Mouse (Mus musculus) megakaryocyte progenitor cell, adult 5-6 weeks (primary cell): ENCODE measurements around the gene Klhl9. TPM values are rescaled to one million over a fixed set of nuclear protein-coding genes. Genes with fewer than 3 reads are reported as not detected.
"Not testable (repeated sequence)": the region's sequence is repeated elsewhere in the genome, so short reads cannot be mapped to it uniquely, and the experiment has no call there.

Experiments used
- ATAC-seq: replicated peaks from 2 replicates; pipeline ENCODE4 v1.8.0; 2016; ENCODE audit warnings: mild to moderate bottlenecking, moderate TSS enrichment, inconsistent platforms; ENCODE audit not compliant: poor library complexity
- total RNA-seq, 2 experiments: library from RNA; stranded (forward) in 1 of 2; stranded (reverse) in 1 of 2; fragments of 157-497, 149-512 nt in 1 of 2; fragments of 200-1000 nt in 1 of 2; gene quantifications; 2 replicates each; pipeline versions ENCODE4 v1.2.3 to v1.2.4; 2015 to 2017

The Klhl9 gene
- total RNA-seq (2015): 48.8 and 49.8 TPM in 2 replicates
- 70.2 and 85.6 TPM in 2 replicates for total RNA-seq (2017)

DNA sequence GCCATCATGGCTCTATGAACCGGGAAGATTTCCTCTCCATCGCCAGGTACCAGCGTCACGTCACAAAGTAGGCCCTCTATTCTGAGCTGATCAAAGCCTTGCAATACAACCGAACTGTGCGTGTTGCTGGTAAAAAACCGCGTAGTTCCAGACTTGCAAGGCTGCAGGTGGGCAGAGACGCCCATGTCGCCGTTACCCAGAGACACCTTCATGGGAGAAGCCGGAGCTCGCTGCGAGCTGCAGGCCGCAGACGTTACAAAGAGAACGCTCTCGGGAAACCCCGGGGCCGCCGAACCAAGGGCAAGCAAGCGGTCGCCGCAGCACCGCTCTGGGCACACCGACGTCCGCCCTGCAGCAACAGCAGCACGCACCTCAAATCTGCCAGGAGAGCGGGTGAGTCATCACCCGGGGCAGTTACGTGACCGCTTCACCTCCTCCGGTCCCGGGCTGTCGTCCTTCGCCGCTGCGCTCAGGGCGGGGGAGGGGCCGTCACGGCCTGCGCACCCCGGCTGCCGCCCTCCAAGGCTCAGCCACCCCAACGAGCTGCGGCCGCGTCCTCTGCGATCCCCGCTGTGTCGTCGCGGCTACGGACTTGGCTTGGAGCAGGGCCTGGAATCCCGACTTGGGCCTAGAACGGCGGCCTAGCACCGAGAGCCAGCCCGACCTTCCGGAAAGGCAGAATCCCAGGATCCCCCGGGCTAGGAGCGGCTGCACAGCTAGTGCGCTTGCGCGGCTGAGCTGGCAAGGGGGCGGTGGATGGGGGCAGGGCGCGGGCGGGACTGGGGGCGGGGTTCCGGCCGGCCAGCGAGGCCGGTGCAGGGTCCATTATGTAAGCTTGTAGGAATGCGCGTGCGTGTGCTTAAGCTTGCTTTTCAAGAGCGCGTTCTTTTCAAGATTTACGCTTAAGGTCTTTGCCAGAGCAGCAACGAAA, at the start of gene Klhl9, which contains the start of gene Gm26566:
Gene Klhl9, minus strand, starts transcription at position 675 of the 931 bp plus-strand sequence.
Gene Gm26566, plus strand, starts transcription at position 15 of the 931 bp plus-strand sequence.
- ATAC-seq: peak; percentile 81

DNA sequence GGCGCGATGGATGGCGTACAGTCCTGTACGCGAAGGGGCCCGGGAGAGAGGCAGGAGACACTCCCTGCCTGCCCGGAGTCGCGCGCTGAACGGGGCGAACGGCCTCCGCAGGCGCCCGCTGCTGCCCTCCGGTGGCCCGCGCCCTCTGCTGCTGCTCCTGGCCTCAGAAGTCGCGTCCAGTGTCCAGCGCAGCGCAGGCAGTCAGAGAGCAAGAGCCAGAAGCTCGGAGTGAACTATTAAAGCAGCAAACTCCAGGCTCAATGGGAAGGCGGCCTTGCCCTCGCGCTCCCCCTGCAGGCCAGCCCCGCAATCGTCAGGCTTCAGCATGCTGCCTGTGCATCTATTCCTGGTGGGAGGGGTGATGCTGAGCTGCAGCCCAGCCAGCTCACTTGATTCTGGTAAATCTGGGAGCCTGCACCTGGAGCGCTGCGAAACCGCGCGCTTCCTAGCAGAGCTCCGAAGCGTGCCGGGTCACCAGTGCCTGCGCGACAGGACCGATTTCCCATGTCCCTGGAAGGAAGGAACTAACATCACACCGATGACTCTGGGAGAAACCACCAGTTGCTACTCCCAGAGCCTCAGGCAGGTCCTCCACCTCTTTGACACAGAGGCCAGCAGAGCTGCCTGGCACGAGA, 41.2 kb upstream of the Klhl9 start:
- ATAC-seq: peak; percentile 83

DNA sequence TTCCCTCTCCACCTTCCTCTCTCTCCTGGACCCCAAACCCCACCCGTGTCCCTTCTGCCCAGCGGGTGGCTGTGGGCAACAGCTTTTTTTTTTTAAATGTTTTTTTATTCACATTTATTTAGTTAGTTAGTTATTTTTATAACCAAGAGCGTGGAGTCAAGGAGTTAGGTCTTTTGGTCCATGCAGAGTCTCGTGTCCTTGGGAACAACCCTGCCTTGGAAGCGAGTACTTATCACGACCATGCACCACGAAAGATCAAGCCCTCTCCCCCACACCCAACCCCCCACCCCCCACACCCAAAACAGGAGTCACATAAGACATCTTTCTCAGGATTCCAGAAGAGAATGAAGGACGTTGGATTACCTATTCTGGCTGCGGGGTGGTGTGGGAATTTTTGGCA, 40.1 kb upstream of the Klhl9 start:
- not testable (repeated sequence) for ATAC-seq

DNA sequence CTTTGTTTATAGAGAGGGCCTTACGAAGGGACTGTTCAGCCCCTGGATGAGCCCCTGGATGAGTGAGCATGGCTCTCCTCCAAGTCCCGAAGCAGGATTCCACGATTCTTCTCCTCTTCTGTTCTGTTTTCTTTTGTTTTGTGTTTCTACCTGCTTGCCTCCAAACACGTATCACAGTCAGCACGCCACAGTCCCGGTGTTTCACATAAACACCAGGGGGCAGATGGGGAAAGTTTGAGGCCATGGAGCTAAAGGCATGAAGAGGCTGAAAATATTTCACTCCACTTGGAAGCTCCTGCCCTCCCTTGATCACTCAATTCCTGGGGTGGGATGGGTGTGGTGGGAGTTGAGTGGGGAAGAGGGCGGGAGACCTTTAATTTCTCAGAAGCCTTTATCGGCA, 39.5 kb upstream of the Klhl9 start:
- not testable (repeated sequence) for ATAC-seq

DNA sequence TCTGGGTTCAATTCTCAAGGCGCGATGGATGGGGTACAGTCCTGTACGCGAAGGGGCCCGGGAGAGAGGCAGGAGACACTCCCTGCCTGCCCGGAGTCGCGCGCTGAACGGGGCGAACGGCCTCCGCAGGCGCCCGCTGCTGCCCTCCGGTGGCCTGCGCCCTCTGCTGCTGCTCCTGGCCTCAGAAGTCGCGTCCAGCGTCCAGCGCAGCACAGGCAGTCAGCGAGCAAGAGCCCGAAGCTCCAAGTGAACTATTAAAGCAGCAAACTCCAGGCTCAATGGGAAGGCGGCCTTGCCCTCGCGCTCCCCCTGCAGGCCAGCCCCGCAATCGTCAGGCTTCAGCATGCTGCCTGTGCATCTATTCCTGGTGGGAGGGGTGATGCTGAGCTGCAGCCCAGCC, 38.2 kb upstream of the Klhl9 start:
- ATAC-seq: not testable (repeated sequence)

DNA sequence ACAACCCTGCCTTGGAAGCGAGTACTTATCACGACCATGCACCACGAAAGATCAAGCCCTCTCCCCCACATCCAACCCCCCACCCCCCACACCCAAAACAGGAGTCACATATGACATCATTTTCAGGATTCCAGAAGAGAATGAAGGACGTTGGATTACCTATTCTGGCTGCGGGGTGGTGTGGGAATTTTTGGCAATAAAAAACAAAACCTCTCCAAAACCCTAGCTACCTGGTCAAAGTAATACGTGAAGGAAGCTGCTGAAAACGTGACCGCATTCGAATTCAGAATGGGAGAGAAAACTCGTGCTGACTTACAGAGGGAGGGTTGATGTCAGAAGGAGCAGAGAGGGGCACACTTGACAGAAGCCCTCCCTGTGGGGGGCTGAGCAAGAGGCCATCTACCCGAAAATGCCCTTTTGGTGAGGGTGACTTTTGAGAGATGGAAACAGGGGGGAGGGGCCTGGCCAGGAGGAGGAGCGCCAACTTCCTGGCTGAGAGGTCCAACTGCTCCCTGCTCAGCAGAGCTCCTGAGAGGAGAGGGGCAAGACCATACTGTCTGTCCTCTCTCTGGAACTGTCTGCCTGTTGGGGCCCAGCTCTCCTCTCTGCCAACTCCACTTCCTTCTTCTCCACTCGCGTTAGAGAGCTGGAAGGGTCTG, 37.5 kb upstream of the Klhl9 start, which contains the start of gene Gm13283:
Gene Gm13283, plus strand, starts transcription at position 510 of the 659 bp plus-strand sequence.
- not testable (repeated sequence) for ATAC-seq

DNA sequence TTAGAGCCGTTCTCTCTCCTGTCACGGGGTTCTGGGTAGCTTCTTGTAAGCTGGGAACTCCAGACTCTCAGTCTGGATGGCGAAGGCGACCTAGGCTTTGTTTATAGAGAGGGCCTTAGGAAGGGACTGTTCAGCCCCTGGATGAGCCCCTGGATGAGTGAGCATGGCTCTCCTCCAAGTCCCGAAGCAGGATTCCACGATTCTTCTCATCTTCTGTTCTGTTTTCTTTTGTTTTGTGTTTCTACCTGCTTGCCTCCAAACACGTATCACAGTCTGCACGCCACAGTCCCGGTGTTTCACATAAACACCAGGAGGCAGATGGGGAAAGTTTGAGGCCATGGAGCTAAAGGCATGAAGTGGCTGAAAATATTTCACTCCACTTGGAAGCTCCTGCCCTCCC, 36.5 kb upstream of the Klhl9 start:
- not testable (repeated sequence) for ATAC-seq

DNA sequence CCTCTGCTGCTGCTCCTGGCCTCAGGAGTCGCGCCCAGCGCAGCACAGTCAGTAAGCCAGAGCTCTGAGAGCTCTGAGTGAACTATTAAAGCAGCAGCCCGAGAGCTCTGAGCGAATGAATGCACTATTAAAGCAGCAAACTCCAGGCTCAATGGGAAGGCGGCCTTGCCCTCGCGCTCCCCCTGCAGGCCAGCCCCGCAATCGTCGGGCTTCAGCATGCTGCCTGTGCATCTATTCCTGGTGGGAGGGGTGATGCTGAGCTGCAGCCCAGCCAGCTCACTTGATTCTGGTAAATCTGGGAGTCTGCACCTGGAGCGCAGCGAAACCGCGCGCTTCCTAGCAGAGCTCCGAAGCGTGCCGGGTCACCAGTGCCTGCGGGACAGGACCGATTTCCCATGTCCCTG, 35.4 kb upstream of the Klhl9 start:
- peak; percentile 100 for ATAC-seq

DNA sequence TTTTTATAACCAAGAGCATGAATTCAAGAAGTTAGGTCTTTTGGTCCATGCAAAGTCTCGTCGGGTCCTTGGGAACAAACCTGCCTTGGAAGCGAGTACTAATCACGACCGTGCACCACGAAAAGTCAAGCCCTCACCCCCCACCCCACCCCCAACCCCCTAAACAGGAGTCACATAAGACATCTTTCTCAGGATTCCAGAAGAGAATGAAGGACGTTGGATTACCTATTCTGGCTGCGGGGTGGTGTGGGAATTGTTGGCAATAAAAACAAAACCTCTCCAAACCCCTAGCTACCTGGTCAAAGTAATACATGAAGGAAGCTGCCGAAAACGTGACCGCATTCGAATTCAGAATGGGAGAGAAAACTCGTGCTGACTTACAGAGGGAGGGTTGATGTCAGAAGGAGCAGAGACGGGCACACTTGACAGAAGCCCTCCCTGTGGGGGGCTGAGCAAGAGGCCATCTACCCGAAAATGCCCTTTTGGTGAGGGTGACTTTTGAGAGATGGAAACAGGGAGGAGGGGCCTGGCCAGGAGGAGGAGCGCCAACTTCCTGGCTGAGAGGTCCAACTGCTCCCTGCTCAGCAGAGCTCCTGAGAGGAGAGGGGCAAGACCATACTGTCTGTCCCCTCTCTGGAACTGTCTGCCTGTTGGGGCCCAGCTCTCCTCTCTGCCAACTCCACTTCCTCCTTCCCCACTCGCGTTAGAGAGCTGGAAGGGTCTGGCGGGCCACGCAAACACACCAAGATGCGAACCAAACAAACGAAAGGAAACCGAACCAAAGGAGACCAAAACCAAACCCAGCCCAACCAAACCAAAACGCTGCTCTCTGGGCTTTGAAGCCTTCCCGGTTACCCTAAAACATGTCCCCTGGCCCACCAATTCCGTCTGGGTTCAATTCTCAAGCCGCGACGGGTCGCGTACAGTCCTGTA, 34.6 kb upstream of the Klhl9 start:
- ATAC-seq: not testable (repeated sequence)

DNA sequence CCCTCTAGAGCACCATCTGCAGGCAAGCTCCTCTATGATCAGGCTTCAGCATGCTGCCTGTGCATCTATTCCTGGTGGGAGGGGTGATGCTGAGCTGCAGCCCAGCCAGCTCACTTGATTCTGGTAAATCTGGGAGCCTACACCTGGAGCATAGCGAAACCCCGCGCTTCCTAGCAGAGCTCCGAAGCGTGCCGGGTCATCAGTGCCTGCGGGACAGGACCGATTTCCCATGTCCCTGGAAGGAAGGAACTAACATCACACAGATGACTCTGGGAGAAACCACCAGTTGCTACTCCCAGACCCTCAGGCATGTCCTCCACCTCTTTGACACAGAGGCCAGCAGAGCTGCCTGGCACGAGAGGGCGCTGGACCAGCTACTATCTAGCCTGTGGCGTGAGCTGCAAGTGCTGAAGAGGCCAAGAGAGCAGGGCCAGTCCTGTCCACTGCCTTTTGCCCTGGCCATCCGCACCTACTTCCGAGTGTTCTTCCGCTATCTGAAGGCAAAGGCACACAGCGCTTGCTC, 32.6 kb upstream of the Klhl9 start, which contains the start of gene Gm13271:
Gene Gm13271, plus strand, starts transcription at position 51 of the 523 bp plus-strand sequence.
- ATAC-seq: peak; percentile 56; the same call in 1 of the 2 replicates

DNA sequence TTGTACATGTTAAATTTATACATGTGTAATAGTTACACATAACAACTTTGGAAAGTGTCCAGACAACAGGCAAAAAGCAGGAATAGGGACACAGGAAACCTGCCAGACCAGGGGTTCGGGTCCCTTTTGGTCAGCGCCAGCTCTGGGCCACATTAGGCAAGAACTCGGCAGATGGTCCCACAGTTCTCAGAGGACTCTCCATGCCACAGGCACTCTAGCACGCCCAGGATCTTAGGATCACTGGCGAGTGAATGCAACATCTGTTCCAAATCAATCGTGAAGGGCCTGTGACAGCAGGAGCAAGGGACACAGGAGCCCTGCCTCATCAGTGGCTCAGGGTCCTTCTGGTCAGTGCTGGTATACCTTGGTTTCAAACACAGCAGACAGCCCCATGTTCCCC, 27.7 kb upstream of the Klhl9 start:
- no peak for ATAC-seq

DNA sequence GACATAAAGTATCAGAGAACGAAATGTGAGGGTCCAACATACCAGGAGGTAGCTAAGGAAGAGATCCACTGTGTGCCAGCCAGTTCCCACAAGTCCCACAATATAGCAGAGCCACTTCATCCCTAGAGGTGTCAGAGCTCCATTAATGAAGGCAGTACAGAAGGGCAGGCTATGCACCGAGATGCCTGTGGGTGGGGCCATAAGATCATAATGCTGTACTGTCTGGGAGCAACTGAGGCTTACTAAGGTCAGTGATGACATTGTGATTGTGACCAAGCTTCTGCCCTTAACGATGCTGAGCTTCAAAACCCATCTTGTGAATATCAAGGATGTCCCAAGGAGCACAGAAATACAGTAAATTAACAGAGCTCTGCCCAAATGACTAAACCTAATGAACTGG, 21.9 kb upstream of the Klhl9 start:
- ATAC-seq: no peak

DNA sequence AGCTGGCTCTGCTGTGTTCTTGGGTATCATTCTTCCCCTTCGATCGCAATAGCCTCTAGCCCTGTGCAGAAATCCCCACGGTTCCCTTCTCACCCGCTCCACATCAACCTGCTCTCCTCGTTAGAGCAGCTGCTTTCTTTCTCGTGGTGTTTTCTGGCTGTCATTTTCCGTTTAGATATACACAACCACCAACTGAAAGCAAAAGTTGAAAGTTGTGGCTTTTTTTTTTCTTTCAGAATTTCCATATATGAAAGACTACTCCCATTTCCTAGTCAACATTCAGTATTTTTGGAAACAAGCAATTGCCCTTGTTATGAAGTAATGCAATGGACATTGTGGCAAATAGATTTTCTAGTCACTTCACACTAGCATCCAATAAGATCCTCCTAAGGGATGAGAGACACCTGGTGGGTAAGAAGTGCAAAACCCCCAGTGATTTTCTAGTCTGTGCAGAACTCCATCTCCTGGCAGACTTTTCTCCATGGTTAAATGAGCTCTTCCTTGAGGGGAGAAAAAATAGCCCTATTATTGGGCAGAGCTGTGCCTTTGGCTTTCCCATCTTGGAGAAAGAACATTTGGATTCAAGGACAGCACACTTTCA, 20.6 kb upstream of the Klhl9 start:
- ATAC-seq: peak; percentile 18; the same call in 1 of the 2 replicates

DNA sequence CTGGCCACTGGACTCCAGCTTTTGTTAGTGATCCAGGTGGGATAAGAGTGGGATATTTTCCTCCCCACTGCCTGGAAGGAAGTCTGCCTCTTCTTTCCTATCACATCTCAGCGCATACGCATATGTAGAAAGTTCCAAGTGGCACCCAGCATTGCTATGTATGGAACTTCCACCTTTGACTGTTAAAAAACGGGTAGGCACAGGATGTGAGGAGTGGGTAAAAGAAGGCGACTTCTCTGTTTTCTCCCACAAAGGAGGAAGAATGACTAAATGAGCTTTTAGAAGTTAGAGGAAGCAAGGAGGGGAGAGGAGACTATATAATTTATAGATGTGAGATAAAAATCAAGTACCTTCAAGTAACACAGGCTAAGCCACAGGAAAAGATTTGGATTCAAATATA, 19.2 kb upstream of the Klhl9 start:
- ATAC-seq: peak; percentile 61

DNA sequence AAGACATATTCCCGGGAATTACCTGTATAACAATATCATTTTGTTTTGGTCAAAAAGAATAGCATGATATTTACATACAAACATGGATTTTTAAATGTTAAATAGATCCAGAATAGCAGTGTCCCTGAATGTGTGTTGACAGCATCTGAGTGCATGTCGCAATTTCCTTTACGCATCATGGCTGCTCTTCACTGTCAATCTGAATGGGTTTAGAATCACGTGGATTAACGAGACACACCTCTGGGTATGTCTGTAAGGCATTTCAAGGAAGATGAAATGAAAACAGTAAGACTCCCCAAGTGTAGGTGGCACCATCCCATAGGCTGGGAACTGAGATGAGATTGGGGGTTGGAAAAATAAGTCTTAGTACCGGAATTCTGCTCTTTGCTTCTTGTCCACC, 16.8 kb upstream of the Klhl9 start:
- ATAC-seq: peak; percentile 71

DNA sequence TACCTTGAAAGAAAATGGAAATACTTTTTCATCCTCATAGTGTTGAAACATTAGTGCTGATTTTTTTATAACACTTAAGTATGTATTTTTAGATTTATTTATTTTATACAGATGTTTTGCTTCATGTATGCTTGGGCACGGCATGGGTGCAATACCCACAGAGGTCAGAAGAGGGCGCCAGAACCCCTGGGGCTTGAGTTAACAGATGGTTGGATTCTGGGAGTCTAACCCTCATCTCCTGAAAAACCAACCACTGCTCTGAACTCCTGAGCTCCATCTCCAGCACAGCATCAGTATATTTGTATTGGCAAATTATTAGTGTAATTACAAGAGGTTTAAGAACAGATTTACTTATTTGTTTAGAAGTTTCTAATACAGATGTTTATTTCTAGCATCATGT, 16.2 kb upstream of the Klhl9 start:
- peak; percentile 86 for ATAC-seq

DNA sequence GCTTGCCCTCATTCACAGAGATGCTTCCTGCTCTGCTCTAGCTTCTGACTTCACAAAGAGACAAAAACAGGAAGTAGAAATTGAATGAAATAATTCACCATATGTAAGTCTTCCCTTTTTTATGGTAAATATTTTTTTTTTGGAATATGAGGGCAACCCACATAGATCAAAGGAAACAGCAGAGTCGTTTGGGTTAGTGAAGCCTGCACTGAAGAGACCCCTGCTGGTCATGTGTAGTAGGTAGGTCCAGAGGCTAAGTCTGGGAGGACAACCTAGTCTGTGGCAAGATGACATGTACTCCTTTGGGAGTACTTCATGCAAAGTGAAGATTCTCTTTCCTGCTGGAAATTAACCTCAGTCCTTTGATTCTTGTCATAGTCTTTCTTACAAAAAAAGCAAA, 5.1 kb upstream of the Klhl9 start:
- ATAC-seq: peak; percentile 89

DNA sequence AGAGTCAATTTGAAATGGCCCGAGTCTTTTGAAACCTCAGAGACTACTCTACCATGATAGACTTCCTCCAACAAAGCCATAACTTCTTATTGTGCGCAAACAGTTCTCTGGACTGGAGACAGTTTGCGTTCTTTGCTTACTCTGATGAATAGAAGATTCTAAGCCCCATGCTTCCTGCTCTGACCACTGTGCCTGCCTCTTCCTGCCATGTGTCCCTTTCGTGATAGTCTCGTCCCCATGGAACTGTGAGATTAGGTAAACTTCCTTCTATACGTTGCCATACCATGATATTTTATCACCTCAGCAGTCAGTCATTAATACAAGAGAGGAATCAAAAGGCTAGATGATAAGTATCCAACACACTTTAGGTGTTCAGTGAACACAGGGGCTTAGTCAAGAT, 4.5 kb upstream of the Klhl9 start:
- ATAC-seq: 0 out of 2 replicates have a peak, but pooled peaks have one; percentile 2

DNA sequence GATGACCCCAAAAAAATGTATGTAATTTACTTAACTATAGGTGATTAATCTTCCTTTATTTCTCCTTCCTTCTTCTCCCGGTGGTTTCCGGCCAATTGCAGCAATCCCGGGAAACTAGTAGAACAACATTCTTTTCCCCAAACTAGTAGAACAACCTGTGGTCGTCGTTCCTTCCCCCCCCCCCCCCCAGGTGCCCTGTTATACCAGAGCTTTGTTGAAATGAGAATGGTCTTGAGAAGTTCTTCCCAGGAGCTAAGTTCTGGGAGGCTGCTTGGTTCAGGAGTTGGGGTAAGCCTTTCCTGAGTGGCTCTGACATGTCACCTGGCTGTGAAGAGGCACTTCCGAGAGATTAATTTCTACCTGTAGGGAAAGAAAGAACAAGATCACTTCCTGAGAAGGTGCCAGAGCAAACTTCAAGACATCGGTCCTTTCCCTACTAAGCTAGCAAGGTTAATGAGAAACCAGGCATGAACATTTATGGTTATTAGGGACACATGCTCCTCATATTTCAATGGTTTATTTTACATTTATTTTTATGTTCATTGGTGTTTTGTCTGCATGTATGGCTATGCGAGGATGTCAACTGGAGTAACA, 1.3 kb upstream of the Klhl9 start:
- no peak for ATAC-seq
